Mouse (Mus musculus) left cerebral cortex, postnatal 14 days (tissue): ENCODE measurements around the gene Soga1. TPM values are rescaled to one million over a fixed set of nuclear protein-coding genes. Genes with fewer than 3 reads are reported as not detected.

Source experiments
- DNase-seq, 2 experiments: peaks; one replicate each; pipeline ENCODE4 v3.0.0; 2021 to 2022; ENCODE audit warnings: low spot score in 2 of 2, mixed read lengths in 1 of 2
- intact Hi-C: fragments of 180-260 bp; cut with DNase I; formaldehyde crosslinking; loops from one replicate; pipeline ENCODE4 v1.15.1; 2025
- total RNA-seq, 2 experiments: library from RNA; stranded (reverse); gene quantifications; 2 replicates each; pipeline ENCODE4 v1.2.3; 2021

Gene Soga1
- total RNA-seq, 2 experiments from 2014 or later = 38.8 to 41.1 TPM

GRCm38 (mm10) chr2:156968501-156968900 is 110.6 kb downstream of the Soga1 start:
- intact Hi-C loops = no loop called here
- DNase-seq = no peak

GRCm38 (mm10) chr2:156967388-156967787 is 111.7 kb downstream of the Soga1 start:
- intact Hi-C loops = no loop called here

More at GRCm38 (mm10) chr2:156967388-156967787, 111.7 kb downstream of the Soga1 start:
- DNase-seq = no peak

Other genes with a start within 250 kb of the Soga1 start
- gene Tgif2, start 239.2 kb downstream of the Soga1 start, total RNA-seq = 1 to 10 TPM in 1 of 2 experiments, under 1 TPM in 1; 0.88 to 1.5 TPM
- 1 to 10 TPM; 1.3 to 1.9 TPM for gene 4930518I15Rik, start 221.3 kb downstream of the Soga1 start, total RNA-seq
- gene Rab5if, start 216.1 kb downstream of the Soga1 start, total RNA-seq = 100 to 1,000 TPM; 113 to 125 TPM
- gene Sla2, start 192.1 kb downstream of the Soga1 start, total RNA-seq = under 1 TPM; 0.18 to 0.21 TPM
- gene Ndrg3, start 87.2 kb downstream of the Soga1 start, total RNA-seq = 100 to 1,000 TPM; 569 to 619 TPM
- 1 to 10 TPM; 5.2 to 5.5 TPM for gene Dsn1, start 72.1 kb downstream of the Soga1 start, total RNA-seq
- gene Tldc2, start 7.8 kb upstream of the Soga1 start, total RNA-seq = not detected
- gene Samhd1, start 56.0 kb upstream of the Soga1 start, total RNA-seq = 10 to 100 TPM; 12.0 to 14.1 TPM
- gene Rbl1, start 125.3 kb upstream of the Soga1 start, total RNA-seq = 1 to 10 TPM; 1.7 to 1.8 TPM
- 100 to 1,000 TPM; 132 to 133 TPM for gene Rpn2, start 199.8 kb upstream of the Soga1 start, total RNA-seq
- 1 to 10 TPM in 1 of 2 experiments, under 1 TPM in 1; 0.85 to 1.3 TPM for gene Mroh8, start 200.3 kb upstream of the Soga1 start, total RNA-seq